Mouse (Mus musculus): ENCODE results near the gene 4930563M21Rik. TPM values are rescaled to one million over a fixed set of nuclear protein-coding genes. Genes with fewer than 3 reads are reported as not detected.

4930563M21Rik gene
- polyA plus RNA-seq, 1 experiment, result not detected

GRCm38 (mm10) chr9:55937664-55938617 is 72.4 kb downstream of the 4930563M21Rik start, which contains the start of gene Scaper:
Scaper (minus strand) TSS chr9:55938119.
- Histone ChIP-seq H3K79me2 (ENCODE audit: control insufficient read depth, insufficient read depth) (no peaks in the 10 kb centered on the region), H3ac (ENCODE audit: control insufficient read depth, insufficient read length, low read depth) (peak within 1 kb of the TSS; percentile 86), H3K36me3 (ENCODE audit: control insufficient read depth, insufficient read depth) (no peaks in the 10 kb centered on the region), H3K4me3 (ENCODE audit: insufficient read depth, poor library complexity, severe bottlenecking) (peak within 1 kb of the TSS; percentile 53), H3K27me3 (ENCODE audit: control insufficient read depth, insufficient read depth, insufficient read length) (no peaks in the 10 kb centered on the region), H3K79me3 (ENCODE audit: low read depth) (no peaks in the 10 kb centered on the region)
- TF ChIP-seq FOSL1 (IDR thresholded peaks at IDR 0.05; ENCODE audit: insufficient read depth, low read length, poor library complexity, severe bottlenecking), result no peak
- TF ChIP-seq CEBPB (IDR thresholded peaks at IDR 0.05; ENCODE audit: low read depth), result no peak
- peak; percentile 10 for TF ChIP-seq CTCF (IDR thresholded peaks at IDR 0.05; ENCODE audit: control insufficient read depth, insufficient read depth, insufficient read length)
- no peak for TF ChIP-seq MAX (IDR thresholded peaks at IDR 0.05)
- no peak for TF ChIP-seq MYOG (IDR thresholded peaks at IDR 0.05; ENCODE audit: control insufficient read depth, extremely low read depth, insufficient read length)
- no peak for TF ChIP-seq MYOD1 (IDR thresholded peaks at IDR 0.05; ENCODE audit: control insufficient read depth, insufficient read length, low read depth)
- TF ChIP-seq USF1 (IDR thresholded peaks at IDR 0.05; ENCODE audit: low read depth), result peak; percentile 88

GRCm38 (mm10) chr9:55937224-55937663 is 73.1 kb downstream of the 4930563M21Rik start:
- H3K36me3 ChIP-seq (ENCODE audit: control insufficient read depth, insufficient read depth), result no peaks in the 10 kb centered on the region
- no peaks in the 10 kb centered on the region for H3K79me2 ChIP-seq (ENCODE audit: control insufficient read depth, insufficient read depth)
- no peak overlapping the region for H3ac ChIP-seq (ENCODE audit: control insufficient read depth, insufficient read length, low read depth)
- TF ChIP-seq MAX (IDR thresholded peaks at IDR 0.05) (no peak), CTCF (IDR thresholded peaks at IDR 0.05; ENCODE audit: control insufficient read depth, insufficient read depth, insufficient read length) (no peak), CEBPB (IDR thresholded peaks at IDR 0.05; ENCODE audit: low read depth) (no peak), MYOG (IDR thresholded peaks at IDR 0.05; ENCODE audit: control insufficient read depth, extremely low read depth, insufficient read length) (no peak), USF1 (IDR thresholded peaks at IDR 0.05; ENCODE audit: low read depth) (no peak), FOSL1 (IDR thresholded peaks at IDR 0.05; ENCODE audit: insufficient read depth, low read length, poor library complexity, severe bottlenecking) (no peak)
- H3K79me3 ChIP-seq (ENCODE audit: low read depth), result no peaks in the 10 kb centered on the region
- H3K4me3 ChIP-seq (ENCODE audit: insufficient read depth, poor library complexity, severe bottlenecking), result peak overlapping the region; percentile 53
- no peaks in the 10 kb centered on the region for H3K27me3 ChIP-seq (ENCODE audit: control insufficient read depth, insufficient read depth, insufficient read length)

DNA sequence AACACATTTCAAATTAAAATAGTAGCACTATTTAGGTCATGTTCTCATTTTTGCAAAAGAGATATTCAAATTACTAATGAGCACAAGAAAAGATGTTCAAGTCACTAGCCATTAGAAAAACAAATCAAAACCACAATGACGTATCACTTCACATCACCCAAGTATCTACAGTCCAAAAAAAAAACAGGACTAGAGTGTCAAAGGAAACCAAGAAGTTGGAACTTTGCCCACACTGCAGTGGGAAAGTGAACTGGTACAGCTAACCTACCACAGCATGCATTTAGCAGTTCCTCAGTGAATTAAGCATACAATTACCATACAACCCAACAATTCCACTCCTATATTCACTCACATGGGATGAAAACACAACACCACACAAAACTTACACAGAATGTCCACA is 77.9 kb downstream of the 4930563M21Rik start:
- TF ChIP-seq CTCF (IDR thresholded peaks at IDR 0.05; ENCODE audit: control insufficient read depth, insufficient read depth, insufficient read length), result no peak
- no peak for TF ChIP-seq FOSL1 (IDR thresholded peaks at IDR 0.05; ENCODE audit: insufficient read depth, low read length, poor library complexity, severe bottlenecking)
- no peak for TF ChIP-seq USF1 (IDR thresholded peaks at IDR 0.05; ENCODE audit: low read depth)
- TF ChIP-seq MAX (IDR thresholded peaks at IDR 0.05), result no peak
- no peak for TF ChIP-seq CEBPB (IDR thresholded peaks at IDR 0.05; ENCODE audit: low read depth)
- no peak for TF ChIP-seq MYOD1 (IDR thresholded peaks at IDR 0.05; ENCODE audit: control insufficient read depth, insufficient read length, low read depth)
- TF ChIP-seq MYOG (IDR thresholded peaks at IDR 0.05; ENCODE audit: control insufficient read depth, extremely low read depth, insufficient read length), result no peak
- H3K4me3 ChIP-seq (ENCODE audit: insufficient read depth, poor library complexity, severe bottlenecking), result no peak overlapping the region
- H3K36me3 ChIP-seq (ENCODE audit: control insufficient read depth, insufficient read depth), result no peaks in the 10 kb centered on the region
- no peaks in the 10 kb centered on the region for H3K79me2 ChIP-seq (ENCODE audit: control insufficient read depth, insufficient read depth)
- H3K27me3 ChIP-seq (ENCODE audit: control insufficient read depth, insufficient read depth, insufficient read length), result no peaks in the 10 kb centered on the region
- no peaks in the 10 kb centered on the region for H3K79me3 ChIP-seq (ENCODE audit: low read depth)
- H3ac ChIP-seq (ENCODE audit: control insufficient read depth, insufficient read length, low read depth), result no peak overlapping the region

GRCm38 (mm10) chr9:55918579-55918978 is 91.8 kb downstream of the 4930563M21Rik start:
- no peak overlapping the region for H3ac ChIP-seq (ENCODE audit: control insufficient read depth, insufficient read length, low read depth)
- H3K27me3 ChIP-seq (ENCODE audit: control insufficient read depth, insufficient read depth, insufficient read length), result no peaks in the 10 kb centered on the region
- no peaks in the 10 kb centered on the region for H3K79me3 ChIP-seq (ENCODE audit: low read depth)
- H3K79me2 ChIP-seq (ENCODE audit: control insufficient read depth, insufficient read depth), result no peaks in the 10 kb centered on the region
- H3K36me3 ChIP-seq (ENCODE audit: control insufficient read depth, insufficient read depth), result no peaks in the 10 kb centered on the region
- TF ChIP-seq MYOG (IDR thresholded peaks at IDR 0.05; ENCODE audit: control insufficient read depth, extremely low read depth, insufficient read length), result no peak
- no peak for TF ChIP-seq MYOD1 (IDR thresholded peaks at IDR 0.05; ENCODE audit: control insufficient read depth, insufficient read length, low read depth)
- no peak for TF ChIP-seq CTCF (IDR thresholded peaks at IDR 0.05; ENCODE audit: control insufficient read depth, insufficient read depth, insufficient read length)
- no peak for TF ChIP-seq USF1 (IDR thresholded peaks at IDR 0.05; ENCODE audit: low read depth)
- TF ChIP-seq MAX (IDR thresholded peaks at IDR 0.05), result no peak
- TF ChIP-seq FOSL1 (IDR thresholded peaks at IDR 0.05; ENCODE audit: insufficient read depth, low read length, poor library complexity, severe bottlenecking), result no peak
- no peak for TF ChIP-seq CEBPB (IDR thresholded peaks at IDR 0.05; ENCODE audit: low read depth)
- H3K4me3 ChIP-seq (ENCODE audit: insufficient read depth, poor library complexity, severe bottlenecking), result no peak overlapping the region

DNA sequence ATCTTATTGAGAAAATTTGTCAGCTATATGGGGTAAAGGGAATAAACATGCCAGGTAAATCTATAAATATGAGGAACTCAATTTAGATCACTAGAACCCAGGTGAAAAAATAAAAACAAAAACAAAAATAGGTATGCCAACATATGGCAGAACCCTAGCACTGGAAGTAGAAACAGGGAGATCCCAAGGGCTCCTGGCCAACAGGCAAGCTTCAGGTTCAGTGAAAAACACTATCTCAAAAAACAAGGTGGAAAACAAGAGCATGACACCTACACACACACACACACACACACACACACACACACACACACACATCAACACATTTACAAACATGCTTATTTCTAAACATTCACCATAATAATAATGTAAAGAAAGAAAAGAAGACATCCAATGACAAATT is 93.6 kb downstream of the 4930563M21Rik start:
- Histone ChIP-seq H3K27me3 (ENCODE audit: control insufficient read depth, insufficient read depth, insufficient read length) (no peaks in the 10 kb centered on the region), H3ac (ENCODE audit: control insufficient read depth, insufficient read length, low read depth) (no peak overlapping the region), H3K36me3 (ENCODE audit: control insufficient read depth, insufficient read depth) (no peaks in the 10 kb centered on the region), H3K4me3 (ENCODE audit: insufficient read depth, poor library complexity, severe bottlenecking) (no peak overlapping the region), H3K79me3 (ENCODE audit: low read depth) (no peaks in the 10 kb centered on the region), H3K79me2 (ENCODE audit: control insufficient read depth, insufficient read depth) (no peaks in the 10 kb centered on the region)
- TF ChIP-seq CEBPB (IDR thresholded peaks at IDR 0.05; ENCODE audit: low read depth) (no peak), CTCF (IDR thresholded peaks at IDR 0.05; ENCODE audit: control insufficient read depth, insufficient read depth, insufficient read length) (no peak), USF1 (IDR thresholded peaks at IDR 0.05; ENCODE audit: low read depth) (no peak), MAX (IDR thresholded peaks at IDR 0.05) (no peak), MYOG (IDR thresholded peaks at IDR 0.05; ENCODE audit: control insufficient read depth, extremely low read depth, insufficient read length) (no peak), FOSL1 (IDR thresholded peaks at IDR 0.05; ENCODE audit: insufficient read depth, low read length, poor library complexity, severe bottlenecking) (no peak), MYOD1 (IDR thresholded peaks at IDR 0.05; ENCODE audit: control insufficient read depth, insufficient read length, low read depth) (no peak)

Other genes with a start within 250 kb of the 4930563M21Rik start
- 0.84 TPM for gene Scaper, start 72.4 kb downstream of the 4930563M21Rik start, polyA plus RNA-seq (2012; fragmentation: generic; extraction: Trizol)
- gene Rcn2, start 31.3 kb upstream of the 4930563M21Rik start, polyA plus RNA-seq (2012; fragmentation: generic; extraction: Trizol), result 37.7 TPM
- 1.0 TPM for gene Pstpip1, start 79.4 kb upstream of the 4930563M21Rik start, polyA plus RNA-seq (2012; fragmentation: generic; extraction: Trizol)
- 60.6 TPM for gene Tspan3, start 154.9 kb upstream of the 4930563M21Rik start, polyA plus RNA-seq (2012; fragmentation: generic; extraction: Trizol)

Data from C2C12 (cell line).